Mouse (Mus musculus): ENCODE data around the gene Sugt1.

The Sugt1 gene

GRCm38 (mm10) chr14:79677108-79677753 is 89.7 kb downstream of the Sugt1 start:
- no peak for DNase-seq (ENCODE audit: low read depth in 1 of 2, low spot score in 2 of 2)

GRCm38 (mm10) chr14:79677891-79678687 is 90.6 kb downstream of the Sugt1 start:
- DNase-seq (ENCODE audit: low read depth in 1 of 2, low spot score in 2 of 2): no peak

GRCm38 (mm10) chr14:79680652-79681051 is 93.2 kb downstream of the Sugt1 start:
- DNase-seq (ENCODE audit: low read depth in 1 of 2, low spot score in 2 of 2): no peak

Measured in monocyte, adult 2 months (primary cell).